Mouse (Mus musculus): ENCODE results near the gene Bik. TPM values are rescaled to one million over a fixed set of nuclear protein-coding genes. Genes with fewer than 3 reads are reported as not detected.

Bik gene
- polyA plus RNA-seq, 1 experiment from 2014 or later, result 16.1 TPM

DNA sequence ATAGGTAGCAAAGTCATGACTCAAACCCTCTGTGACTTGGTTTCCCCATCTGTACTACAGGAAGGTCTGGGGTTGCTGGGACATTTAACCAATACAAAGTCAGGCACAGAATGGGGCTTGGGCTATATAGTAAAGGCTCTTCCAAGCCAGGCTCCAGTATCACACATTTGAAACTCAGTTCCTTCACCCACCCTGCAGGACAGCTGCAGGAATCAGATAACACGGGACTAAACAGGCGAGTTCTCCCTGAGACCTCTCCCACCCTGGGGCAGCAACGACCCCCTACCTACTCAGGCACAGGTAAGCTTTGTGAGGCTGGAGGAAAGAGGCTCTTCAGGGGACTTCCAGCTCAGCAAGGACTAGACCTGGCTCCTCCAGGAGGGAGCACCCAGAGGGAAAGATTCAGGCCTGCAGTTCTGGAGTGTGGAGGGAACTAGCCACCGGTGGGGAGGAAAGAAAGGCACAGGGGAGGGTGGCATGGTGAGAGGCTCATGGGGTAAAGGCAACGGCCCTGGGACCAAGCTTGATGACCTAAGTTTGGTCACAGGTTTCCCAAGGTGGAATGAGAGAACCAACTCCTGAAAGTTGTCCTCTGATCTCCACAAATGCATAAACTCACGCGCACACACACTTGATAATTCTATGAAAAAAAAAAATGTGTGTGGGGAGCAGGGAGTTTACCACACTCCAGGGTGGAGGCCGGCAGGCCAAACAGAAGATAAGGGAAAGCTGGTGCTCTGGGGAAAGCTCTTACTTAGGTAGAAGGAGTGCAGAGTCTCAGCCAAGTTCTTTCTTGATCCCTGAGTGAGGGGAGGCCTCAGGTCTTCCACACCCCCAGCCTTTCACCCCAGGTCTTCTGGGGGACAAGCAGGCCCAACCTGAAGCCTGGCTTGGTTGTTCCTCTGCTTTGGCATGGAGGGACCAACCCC, 65.9 kb downstream of the Bik start:
- no peak for TF ChIP-seq CTCF (IDR thresholded peaks at IDR 0.05; ENCODE audit: low read depth)
- Histone ChIP-seq H3K9ac (ENCODE audit: low read depth, low read length) (no peak overlapping the region), H3K9me3 (replicated peaks; ENCODE audit: low read length) (no peaks in the 10 kb centered on the region), H3K4me2 (ENCODE audit: low read length) (no peak overlapping the region), H3K4me1 (replicated peaks; ENCODE audit: insufficient read depth, low read length) (peaks cover 12% of the 10 kb centered on the region), H3K27ac (no peak overlapping the region), H3K36me3 (ENCODE audit: insufficient read depth, low read length) (peaks cover 8% of the 10 kb centered on the region; the same call in 1 of the 2 replicates), H3K4me3 (replicated peaks; ENCODE audit: low read depth, low read length) (no peak overlapping the region), H3K27me3 (ENCODE audit: insufficient read depth, low read length) (no peaks in the 10 kb centered on the region)
- DNase-seq (ENCODE audit: low spot score) (no peak), ATAC-seq (replicated peaks; ENCODE audit: low FRiP score, low read depth) (no peak)
- WGBS, result 71% methylated on average over 8 of the region's 8 CpGs

DNA sequence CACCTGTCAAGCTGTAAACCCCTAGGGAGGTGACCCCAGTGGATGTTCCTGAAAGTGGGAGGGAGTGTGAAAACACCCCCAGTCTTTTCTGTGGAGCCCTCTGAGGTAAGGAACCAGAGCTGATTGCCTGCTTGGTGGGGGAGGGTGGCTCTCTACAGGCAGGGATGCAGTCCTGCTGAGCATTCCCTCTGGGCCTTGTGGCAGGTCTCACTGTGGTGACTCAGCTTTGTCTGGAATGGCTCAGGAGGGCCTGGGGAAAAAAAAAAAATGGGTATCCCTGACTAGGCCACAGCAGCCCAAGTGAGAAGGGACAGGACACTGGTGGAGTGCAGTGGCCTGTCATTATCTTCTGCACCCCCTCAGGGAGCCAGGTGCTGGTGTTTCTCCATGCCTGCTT, 66.5 kb downstream of the Bik start:
- ATAC-seq (replicated peaks; ENCODE audit: low FRiP score, low read depth) (no peak), DNase-seq (ENCODE audit: low spot score) (no peak)
- Histone ChIP-seq H3K9me3 (replicated peaks; ENCODE audit: low read length) (no peaks in the 10 kb centered on the region), H3K4me2 (ENCODE audit: low read length) (peak overlapping the region; percentile 57; the same call in 1 of the 2 replicates), H3K4me1 (replicated peaks; ENCODE audit: insufficient read depth, low read length) (peaks cover 12% of the 10 kb centered on the region), H3K9ac (ENCODE audit: low read depth, low read length) (no peak overlapping the region), H3K36me3 (ENCODE audit: insufficient read depth, low read length) (peaks cover 7% of the 10 kb centered on the region; the same call in 1 of the 2 replicates), H3K4me3 (replicated peaks; ENCODE audit: low read depth, low read length) (no peak overlapping the region), H3K27ac (no peak overlapping the region), H3K27me3 (ENCODE audit: insufficient read depth, low read length) (no peaks in the 10 kb centered on the region)
- TF ChIP-seq CTCF (IDR thresholded peaks at IDR 0.05; ENCODE audit: low read depth), result no peak

DNA sequence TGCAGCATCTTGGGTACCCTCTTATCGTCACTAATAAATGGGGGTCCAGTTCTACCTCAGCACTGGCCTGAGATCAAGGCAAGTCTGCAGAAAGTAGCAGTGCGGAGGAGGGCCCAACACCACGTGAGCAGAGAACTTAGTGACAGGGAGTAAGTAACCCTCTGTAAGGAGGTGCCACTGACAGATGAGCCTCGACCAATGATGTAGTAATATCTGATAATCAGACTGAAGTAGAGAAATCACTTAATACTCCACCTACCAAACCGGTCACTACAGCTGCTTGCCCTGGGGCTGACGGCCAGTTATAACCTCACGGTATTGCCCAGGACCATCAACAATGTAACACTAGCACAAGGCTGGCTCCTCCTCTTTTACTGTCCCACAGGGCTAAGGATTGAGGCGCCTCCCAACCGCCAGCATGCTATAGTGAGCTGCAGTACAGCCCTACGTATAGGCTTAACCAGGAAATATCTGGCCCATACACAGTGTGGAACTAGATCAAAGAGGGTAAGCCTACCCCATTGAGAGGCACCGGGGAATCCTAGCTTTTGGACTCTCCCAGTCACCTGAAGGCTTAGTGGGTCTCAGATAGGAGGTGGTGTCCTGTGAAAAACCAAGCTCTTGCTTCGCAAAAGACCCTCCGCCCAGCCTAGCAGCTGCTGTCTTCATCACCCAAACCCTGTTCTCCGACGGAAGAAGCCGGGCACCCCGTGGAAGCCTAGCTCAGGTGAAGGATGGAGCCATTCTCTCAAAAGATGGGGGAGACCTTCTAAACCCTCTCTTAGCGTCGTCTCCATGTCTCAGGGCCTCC, 67.2 kb downstream of the Bik start:
- DNase-seq (ENCODE audit: low spot score) (peak; percentile 48), ATAC-seq (replicated peaks; ENCODE audit: low FRiP score, low read depth) (peak; percentile 33; the same call in 1 of the 2 replicates)
- no peaks in the 10 kb centered on the region for H3K9me3 ChIP-seq (replicated peaks; ENCODE audit: low read length)
- peak overlapping the region; percentile 57 for H3K4me2 ChIP-seq (ENCODE audit: low read length)
- H3K4me1 ChIP-seq (replicated peaks; ENCODE audit: insufficient read depth, low read length), result peaks cover 12% of the 10 kb centered on the region
- peak overlapping the region; percentile 63 for H3K9ac ChIP-seq (ENCODE audit: low read depth, low read length)
- no peak overlapping the region for H3K27ac ChIP-seq
- TF ChIP-seq CTCF (IDR thresholded peaks at IDR 0.05; ENCODE audit: low read depth), result no peak
- WGBS, result 9% methylated on average over 19 of the region's 19 CpGs
- no peaks in the 10 kb centered on the region for H3K27me3 ChIP-seq (ENCODE audit: insufficient read depth, low read length)
- H3K36me3 ChIP-seq (ENCODE audit: insufficient read depth, low read length), result peaks cover 4% of the 10 kb centered on the region; the same call in 1 of the 2 replicates
- H3K4me3 ChIP-seq (replicated peaks; ENCODE audit: low read depth, low read length), result peak overlapping the region; percentile 58

Small RNA genes within 50 kb of the gene (microRNA-seq; reads per million reads assigned to microRNA genes)
- gene Gm24575, result not detected

Other genes starting within 250 kb of the Bik start
- gene Arfgap3, start 176.6 kb upstream of the Bik start, polyA plus RNA-seq (2015; fragmentation: Nextera tagmentation; extraction: Ambion mirVana), result 36.2 and 40.9 TPM in 2 replicates
- gene Pacsin2, start 62.3 kb upstream of the Bik start, polyA plus RNA-seq (2015; fragmentation: Nextera tagmentation; extraction: Ambion mirVana), result 61.3 and 68.5 TPM in 2 replicates
- gene Ttll1, start 16.0 kb upstream of the Bik start, polyA plus RNA-seq (2015; fragmentation: Nextera tagmentation; extraction: Ambion mirVana), result 16.6 and 19.0 TPM in 2 replicates
- 159 and 169 TPM in 2 replicates for gene Tspo, start 36.7 kb downstream of the Bik start, polyA plus RNA-seq (2015; fragmentation: Nextera tagmentation; extraction: Ambion mirVana)
- 37.6 and 41.2 TPM in 2 replicates for gene Mcat, start 36.9 kb downstream of the Bik start, polyA plus RNA-seq (2015; fragmentation: Nextera tagmentation; extraction: Ambion mirVana)
- 22.4 and 25.1 TPM in 2 replicates for gene Ttll12, start 68.3 kb downstream of the Bik start, polyA plus RNA-seq (2015; fragmentation: Nextera tagmentation; extraction: Ambion mirVana)
- gene Scube1, start 198.2 kb downstream of the Bik start, polyA plus RNA-seq (2015; fragmentation: Nextera tagmentation; extraction: Ambion mirVana), result 3.0 and 3.3 TPM in 2 replicates

All from kidney, postnatal 0 days (tissue).